Mouse (Mus musculus): Measurements from ENCODE around the gene Pate2.

Pate2 gene

GRCm38 (mm10) chr9:35569571-35570534, at the start of gene Pate2, which contains the start of gene Hyls1:
Pate2 (plus strand) TSS chr9:35570284.
Hyls1 (minus strand) TSS chr9:35570398.
- DNase-seq (ENCODE audit: low read depth, low spot score) = peak; percentile 93

GRCm38 (mm10) chr9:35520631-35521348, 49.3 kb upstream of the Pate2 start:
- no peak for DNase-seq (ENCODE audit: low read depth, low spot score)

GRCm38 (mm10) chr9:35522241-35522640, 47.8 kb upstream of the Pate2 start:
- no peak for DNase-seq (ENCODE audit: low read depth, low spot score)

- DNase-seq (ENCODE audit: low read depth, low spot score) = no peak
Measured at GRCm38 (mm10) chr9:35522821-35523515, 47.1 kb upstream of the Pate2 start.

GRCm38 (mm10) chr9:35523541-35523940, 46.5 kb upstream of the Pate2 start:
- no peak for DNase-seq (ENCODE audit: low read depth, low spot score)

- peak; percentile 33 for DNase-seq (ENCODE audit: low read depth, low spot score)
Measured at GRCm38 (mm10) chr9:35523941-35524411, 46.1 kb upstream of the Pate2 start.

- no peak for DNase-seq (ENCODE audit: low read depth, low spot score)
Measured at GRCm38 (mm10) chr9:35529141-35529540, 40.9 kb upstream of the Pate2 start.

GRCm38 (mm10) chr9:35529796-35530195, 40.3 kb upstream of the Pate2 start:
- DNase-seq (ENCODE audit: low read depth, low spot score) = no peak

GRCm38 (mm10) chr9:35533266-35533665, 36.8 kb upstream of the Pate2 start:
- no peak for DNase-seq (ENCODE audit: low read depth, low spot score)

GRCm38 (mm10) chr9:35535110-35535509, 35.0 kb upstream of the Pate2 start:
- peak; percentile 38 for DNase-seq (ENCODE audit: low read depth, low spot score)

GRCm38 (mm10) chr9:35535876-35536275, 34.2 kb upstream of the Pate2 start:
- no peak for DNase-seq (ENCODE audit: low read depth, low spot score)

- DNase-seq (ENCODE audit: low read depth, low spot score) = no peak
Measured at GRCm38 (mm10) chr9:35539001-35539750, 30.9 kb upstream of the Pate2 start.

- DNase-seq (ENCODE audit: low read depth, low spot score) = no peak
Measured at GRCm38 (mm10) chr9:35541024-35541423, 29.1 kb upstream of the Pate2 start.

- peak; percentile 36 for DNase-seq (ENCODE audit: low read depth, low spot score)
Measured at GRCm38 (mm10) chr9:35541488-35541887, 28.6 kb upstream of the Pate2 start.

- DNase-seq (ENCODE audit: low read depth, low spot score) = no peak
Measured at GRCm38 (mm10) chr9:35541941-35542340, 28.1 kb upstream of the Pate2 start.

GRCm38 (mm10) chr9:35543099-35543860, 26.8 kb upstream of the Pate2 start:
- DNase-seq (ENCODE audit: low read depth, low spot score) = no peak

GRCm38 (mm10) chr9:35544666-35545065, 25.4 kb upstream of the Pate2 start:
- no peak for DNase-seq (ENCODE audit: low read depth, low spot score)

GRCm38 (mm10) chr9:35545704-35546103, 24.4 kb upstream of the Pate2 start:
- DNase-seq (ENCODE audit: low read depth, low spot score) = no peak

GRCm38 (mm10) chr9:35546745-35547144, 23.3 kb upstream of the Pate2 start:
- no peak for DNase-seq (ENCODE audit: low read depth, low spot score)

- DNase-seq (ENCODE audit: low read depth, low spot score) = no peak
Measured at GRCm38 (mm10) chr9:35548455-35548854, 21.6 kb upstream of the Pate2 start.
